Mouse (Mus musculus): ENCODE measurements around the gene Trf. TPM values are rescaled to one million over a fixed set of nuclear protein-coding genes. Genes with fewer than 3 reads are reported as not detected.

Gene Trf
- polyA plus RNA-seq, 1 experiment from 2014 or later, result 14.7 TPM

DNA sequence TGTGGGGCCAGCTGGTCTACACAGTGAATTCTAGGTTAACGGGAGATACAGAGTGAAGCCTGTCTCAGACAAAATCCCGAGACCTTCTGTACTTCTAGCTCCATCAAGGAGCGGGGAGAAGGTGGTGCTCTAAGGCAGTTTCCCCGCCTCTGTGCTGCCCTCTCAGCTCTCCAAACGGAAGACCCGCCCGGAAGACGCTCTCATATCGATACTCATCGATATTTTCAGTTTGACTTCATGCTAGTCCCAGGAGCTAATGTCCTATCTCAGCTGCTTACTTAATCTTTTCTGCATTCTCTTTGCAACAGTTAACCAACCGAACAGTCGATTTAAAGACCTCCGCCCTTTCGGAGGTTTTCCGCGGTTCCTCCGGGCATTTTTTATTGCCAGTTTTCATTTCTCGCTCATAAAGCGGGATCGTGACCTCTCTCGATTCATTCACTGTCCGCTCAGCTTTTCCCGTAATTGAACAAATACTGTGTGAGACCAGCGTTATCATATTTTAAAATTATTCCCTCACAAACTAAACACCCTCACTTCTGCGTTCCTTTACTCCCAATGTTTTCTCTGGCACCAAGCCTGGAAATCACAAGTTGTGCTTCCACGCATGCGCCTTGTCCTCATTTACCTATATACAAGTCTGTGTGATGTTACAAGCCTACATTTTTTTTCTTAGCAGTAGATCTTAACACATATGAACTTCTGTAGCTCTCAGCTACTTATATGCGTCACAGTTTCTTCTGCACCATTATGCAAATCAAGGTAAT, 17.4 kb downstream of the Trf start:
- no peaks in the 10 kb centered on the region for H3K36me3 ChIP-seq
- H3K9ac ChIP-seq, result no peak overlapping the region
- 62% methylated on average over 28 of the region's 28 CpGs for WGBS

DNA sequence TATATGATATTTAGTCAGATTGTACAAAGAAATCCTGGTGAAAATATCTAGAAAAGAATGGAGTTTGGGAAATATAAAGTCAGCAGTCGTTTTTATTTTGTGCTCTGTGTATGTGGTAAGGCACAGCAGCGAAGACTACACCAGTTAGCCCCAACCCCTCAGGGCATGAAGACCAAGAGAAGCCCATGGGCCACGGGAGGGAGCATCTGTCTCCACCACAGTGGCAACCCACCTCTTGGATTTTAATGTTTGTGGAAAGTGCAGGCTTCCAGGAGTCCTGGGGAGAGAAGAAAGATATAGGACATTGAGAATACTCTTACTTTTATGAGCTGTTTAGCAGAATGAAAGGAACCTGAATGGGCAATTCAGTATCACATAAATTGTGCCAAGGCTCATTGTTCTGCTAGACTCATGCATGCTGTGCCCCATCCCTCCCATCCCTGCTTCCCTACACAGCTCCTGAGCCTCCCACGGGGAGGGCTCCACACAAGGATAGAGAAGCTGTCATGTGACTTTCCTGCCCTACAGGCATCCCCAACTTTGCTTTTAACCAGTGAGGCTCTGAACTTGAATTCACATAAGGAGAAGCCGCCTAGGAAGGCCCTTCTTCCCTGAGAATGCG, 21.3 kb downstream of the Trf start:
- Histone ChIP-seq H3K36me3 (no peaks in the 10 kb centered on the region), H3K27ac (no peak overlapping the region), H3K4me1 (no peaks in the 10 kb centered on the region), H3K4me2 (replicated peaks) (no peak overlapping the region), H3K9me3 (no peaks in the 10 kb centered on the region), H3K9ac (no peak overlapping the region), H3K27me3 (no peaks in the 10 kb centered on the region), H3K4me3 (no peak overlapping the region)
- WGBS, result 54% methylated on average over 6 of the region's 6 CpGs
- no peak for ATAC-seq (ENCODE audit: low FRiP score, low read depth)

More for the DNA sequence above, 17.4 kb downstream of the Trf start:
- Histone ChIP-seq H3K4me3 (peak overlapping the region; percentile 36), H3K4me1 (no peaks in the 10 kb centered on the region), H3K4me2 (replicated peaks) (peak overlapping the region; percentile 51), H3K27ac (no peak overlapping the region), H3K9me3 (no peaks in the 10 kb centered on the region), H3K27me3 (no peaks in the 10 kb centered on the region)
- no peak for ATAC-seq (ENCODE audit: low FRiP score, low read depth)

DNA sequence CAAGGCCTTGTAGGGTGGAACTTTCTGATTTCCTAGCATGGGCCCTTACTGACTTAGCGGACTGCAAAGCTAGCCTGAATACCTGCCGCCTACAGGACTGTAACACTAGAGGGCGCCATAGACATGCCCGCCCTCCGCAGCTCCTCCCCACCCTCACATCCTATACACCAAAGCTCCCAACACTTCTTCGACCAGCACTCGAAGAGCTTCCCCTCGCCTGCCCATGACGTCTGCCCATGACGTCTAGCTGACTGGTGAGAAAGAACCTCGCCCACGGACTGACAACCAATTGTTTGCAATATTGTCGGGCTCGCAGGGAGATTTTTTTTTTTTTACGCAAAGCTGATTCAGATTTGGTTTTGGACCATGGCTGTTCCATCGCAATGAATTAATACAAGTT, 22.4 kb downstream of the Trf start:
- H3K9ac ChIP-seq, result no peak overlapping the region
- H3K9me3 ChIP-seq, result no peaks in the 10 kb centered on the region
- H3K4me1 ChIP-seq, result no peaks in the 10 kb centered on the region
- H3K36me3 ChIP-seq, result no peaks in the 10 kb centered on the region
- H3K4me2 ChIP-seq (replicated peaks), result peak overlapping the region; percentile 61
- H3K27ac ChIP-seq, result no peak overlapping the region
- peak; percentile 85 for ATAC-seq (ENCODE audit: low FRiP score, low read depth)
- WGBS, result 10% methylated on average over 16 of the region's 16 CpGs
- no peaks in the 10 kb centered on the region for H3K27me3 ChIP-seq
- peak overlapping the region; percentile 29 for H3K4me3 ChIP-seq

DNA sequence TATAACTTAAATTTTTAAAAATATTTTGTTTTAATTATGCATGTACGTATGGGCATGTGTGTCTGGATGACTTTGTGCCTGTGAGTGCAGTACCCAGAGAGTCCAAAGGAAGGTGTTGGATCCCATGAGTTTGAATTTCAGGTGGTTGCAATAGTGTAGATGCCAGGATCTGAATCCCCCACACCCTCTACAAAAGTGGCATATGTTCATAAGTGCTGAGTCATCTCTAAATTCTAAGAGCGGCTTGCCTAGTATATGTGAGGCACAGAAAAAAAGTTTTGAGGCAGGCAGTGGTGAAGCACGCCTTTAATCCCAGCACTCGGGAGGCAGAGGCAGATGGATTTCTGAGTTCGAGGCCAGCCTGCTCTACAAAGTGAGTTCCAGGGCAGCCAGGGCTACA, 24.5 kb downstream of the Trf start:
- Histone ChIP-seq H3K27ac (no peak overlapping the region), H3K9me3 (no peaks in the 10 kb centered on the region), H3K9ac (no peak overlapping the region), H3K4me3 (no peak overlapping the region), H3K4me1 (0 out of 2 replicates have a peak, but pooled peaks cover 4% of the 10 kb centered on the region), H3K4me2 (replicated peaks) (no peak overlapping the region), H3K36me3 (no peaks in the 10 kb centered on the region), H3K27me3 (no peaks in the 10 kb centered on the region)
- ATAC-seq (ENCODE audit: low FRiP score, low read depth), result no peak
- WGBS, result 90% methylated on average over 5 of the region's 5 CpGs

DNA sequence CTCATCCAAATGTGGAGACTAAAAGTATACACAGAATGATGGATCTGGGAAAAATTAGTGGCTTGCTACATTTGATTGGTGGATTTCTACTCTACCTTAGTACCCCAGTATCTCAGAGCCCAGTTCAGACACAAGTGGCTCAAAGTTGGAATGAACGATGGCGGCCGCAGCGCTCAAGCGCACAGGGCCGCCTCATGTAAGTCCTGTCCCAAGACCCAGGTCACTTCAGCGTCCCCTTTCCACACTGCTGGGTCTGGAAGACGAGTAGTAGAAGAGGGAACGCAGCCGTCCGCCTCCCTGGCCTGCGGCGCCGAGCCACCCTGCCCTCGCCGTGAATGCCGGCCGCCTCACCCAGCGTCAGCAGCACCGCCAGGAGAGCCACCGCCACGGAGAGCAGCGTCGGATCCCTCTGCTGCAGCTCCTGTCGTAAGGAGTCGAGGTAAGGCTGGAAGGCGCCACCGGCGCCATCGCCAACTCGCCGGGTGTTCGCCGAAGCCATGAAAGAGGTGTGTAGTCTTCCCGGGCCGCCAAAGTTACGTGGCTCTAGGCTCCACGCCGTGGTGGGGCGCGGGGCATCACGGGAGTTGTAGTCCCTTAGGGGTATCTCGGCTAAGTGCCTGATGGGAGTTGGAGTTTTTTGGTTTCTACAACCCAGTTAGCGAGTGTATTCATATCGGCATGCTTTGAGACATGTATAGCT, 28.5 kb downstream of the Trf start, which contains the start of gene Srprb:
Gene Srprb (minus strand): TSS at position 577 of the 700 bp plus-strand sequence.
- peak; percentile 99 for ATAC-seq (ENCODE audit: low FRiP score, low read depth)
- Histone ChIP-seq H3K9me3 (no peaks in the 10 kb centered on the region), H3K36me3 (peaks cover 31% of the 10 kb centered on the region), H3K27me3 (no peaks in the 10 kb centered on the region), H3K4me1 (0 out of 2 replicates have a peak, but pooled peaks cover 8% of the 10 kb centered on the region), H3K4me3 (peak within 1 kb of the TSS; percentile 84), H3K4me2 (replicated peaks) (peak within 1 kb of the TSS; percentile 75), H3K27ac (peak within 1 kb of the TSS; percentile 84), H3K9ac (peak within 1 kb of the TSS; percentile 91)
- WGBS, result under 1% methylated on average over 45 of the region's 45 CpGs

DNA sequence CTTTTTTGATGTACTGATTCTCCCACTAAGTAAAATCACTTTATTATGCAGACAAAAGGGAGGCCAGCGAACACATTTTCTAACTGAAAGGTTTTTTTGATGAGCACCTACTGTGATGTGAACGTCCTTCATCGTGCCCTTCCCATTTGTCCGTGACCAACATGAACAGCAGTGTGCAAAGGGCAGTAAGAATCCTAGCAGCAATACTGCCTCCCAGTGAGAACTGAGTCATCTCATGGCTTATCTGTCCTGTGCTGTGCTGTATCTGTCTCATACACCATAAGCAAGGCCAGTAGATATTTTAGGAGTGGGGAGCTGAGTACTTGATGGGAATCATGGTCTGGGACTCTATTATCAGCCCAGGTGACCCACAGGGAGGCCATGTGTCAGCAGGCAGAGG, 41.8 kb downstream of the Trf start:
- no peak overlapping the region for H3K4me2 ChIP-seq (replicated peaks)
- H3K4me1 ChIP-seq, result no peaks in the 10 kb centered on the region
- no peaks in the 10 kb centered on the region for H3K9me3 ChIP-seq
- no peak for ATAC-seq (ENCODE audit: low FRiP score, low read depth)
- H3K27me3 ChIP-seq, result no peaks in the 10 kb centered on the region
- no peak overlapping the region for H3K9ac ChIP-seq
- peaks cover 59% of the 10 kb centered on the region for H3K36me3 ChIP-seq
- WGBS, result 93% methylated on average over 4 of the region's 4 CpGs
- no peak overlapping the region for H3K27ac ChIP-seq
- no peak overlapping the region for H3K4me3 ChIP-seq

DNA sequence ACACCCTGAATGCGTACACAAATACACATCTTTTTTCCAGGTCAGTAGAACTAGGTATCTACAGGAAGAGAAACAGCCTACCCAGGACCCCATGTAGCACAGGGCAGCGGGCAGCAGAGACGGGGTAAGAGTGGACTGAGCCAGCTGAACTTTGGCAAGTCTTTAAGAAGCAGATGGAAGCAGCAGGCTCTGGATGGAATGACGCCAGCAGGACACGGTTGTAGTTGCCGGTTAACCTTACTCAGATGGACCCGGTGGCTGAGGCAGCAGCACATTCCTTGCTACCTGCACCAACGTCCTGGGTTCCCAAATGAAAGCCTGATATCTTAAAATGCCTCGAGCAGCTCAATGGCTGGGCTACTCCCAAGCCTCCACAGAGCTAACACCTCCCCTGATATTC, 43.5 kb downstream of the Trf start:
- H3K9ac ChIP-seq, result no peak overlapping the region; the same call in 1 of the 2 replicates
- no peaks in the 10 kb centered on the region for H3K27me3 ChIP-seq
- no peak for ATAC-seq (ENCODE audit: low FRiP score, low read depth)
- H3K9me3 ChIP-seq, result no peaks in the 10 kb centered on the region
- H3K27ac ChIP-seq, result no peak overlapping the region
- H3K4me2 ChIP-seq (replicated peaks), result no peak overlapping the region
- no peaks in the 10 kb centered on the region for H3K4me1 ChIP-seq
- H3K36me3 ChIP-seq, result peaks cover 42% of the 10 kb centered on the region
- 65% methylated on average over 9 of the region's 9 CpGs for WGBS
- H3K4me3 ChIP-seq, result no peak overlapping the region

DNA sequence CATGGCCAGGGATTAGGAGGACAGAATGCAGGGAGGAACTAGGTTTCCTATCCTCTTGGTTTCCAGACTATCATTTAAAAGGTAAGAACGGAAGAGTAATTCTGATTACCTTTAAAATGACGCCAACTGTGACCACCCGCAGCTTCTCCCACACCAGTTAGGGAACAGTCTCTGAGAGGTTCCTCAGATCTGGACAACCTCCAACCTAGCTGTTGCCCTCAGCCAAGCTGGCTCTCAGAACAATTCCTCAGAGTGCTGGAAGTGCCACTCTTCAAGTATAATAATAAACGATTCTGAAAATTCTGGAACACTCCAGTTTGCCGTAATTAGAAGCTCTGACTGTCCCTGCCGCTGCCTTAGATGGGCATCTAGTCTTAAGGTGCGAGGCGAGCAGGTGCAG, 44.3 kb downstream of the Trf start:
- no peak for ATAC-seq (ENCODE audit: low FRiP score, low read depth)
- 90% methylated on average over 8 of the region's 8 CpGs for WGBS
- no peak overlapping the region for H3K9ac ChIP-seq

DNA sequence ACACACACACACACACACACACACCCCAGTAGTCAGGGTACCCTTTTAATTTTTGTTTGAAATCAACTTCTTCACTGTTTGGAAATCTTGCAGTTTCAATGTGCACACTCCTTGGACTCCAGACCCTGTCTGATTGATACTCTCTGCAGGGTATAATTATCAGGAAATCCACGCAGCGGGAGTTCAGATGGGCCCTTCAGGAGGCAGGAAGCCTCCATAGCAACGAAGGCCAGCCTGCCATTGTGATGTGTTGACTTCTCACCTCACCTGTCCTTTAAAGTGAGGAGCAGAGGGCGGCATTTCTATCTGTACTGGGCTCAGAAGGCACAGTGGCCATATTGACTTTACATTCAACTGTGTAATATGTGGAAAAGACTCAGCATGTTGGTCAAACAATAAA, 45.4 kb downstream of the Trf start:
- Histone ChIP-seq H3K27me3 (no peaks in the 10 kb centered on the region), H3K36me3 (peaks cover 24% of the 10 kb centered on the region), H3K4me2 (replicated peaks) (no peak overlapping the region), H3K4me1 (peaks cover 12% of the 10 kb centered on the region), H3K27ac (no peak overlapping the region), H3K9ac (no peak overlapping the region), H3K4me3 (no peak overlapping the region), H3K9me3 (no peaks in the 10 kb centered on the region)
- no peak for ATAC-seq (ENCODE audit: low FRiP score, low read depth)
- 63% methylated on average over 4 of the region's 4 CpGs for WGBS

More for the DNA sequence above, 44.3 kb downstream of the Trf start:
- H3K36me3 ChIP-seq, result peaks cover 35% of the 10 kb centered on the region
- no peak overlapping the region for H3K27ac ChIP-seq
- H3K4me2 ChIP-seq (replicated peaks), result no peak overlapping the region
- H3K4me1 ChIP-seq, result peaks cover 1% of the 10 kb centered on the region; the same call in 1 of the 2 replicates
- no peaks in the 10 kb centered on the region for H3K27me3 ChIP-seq
- no peaks in the 10 kb centered on the region for H3K9me3 ChIP-seq
- H3K4me3 ChIP-seq, result no peak overlapping the region

DNA sequence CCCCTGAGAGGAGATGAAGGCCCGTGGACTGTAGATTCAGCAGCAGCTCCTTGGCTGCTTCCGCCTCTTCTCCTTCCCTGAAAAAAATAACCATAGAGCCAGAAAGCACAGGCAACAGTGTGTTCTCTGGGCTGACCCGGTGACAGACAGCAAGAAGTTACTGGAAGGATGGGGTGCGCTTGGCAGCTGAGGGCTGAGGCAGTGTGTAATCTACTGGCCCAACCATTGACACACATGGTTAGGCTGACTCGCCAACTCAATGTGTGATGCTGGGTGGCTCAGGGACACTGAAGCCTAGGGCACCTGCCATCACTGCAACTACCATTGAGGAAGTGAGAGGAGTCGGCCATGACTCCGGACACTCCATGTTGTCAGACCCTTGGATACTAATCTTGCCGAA, 48.4 kb downstream of the Trf start:
- no peaks in the 10 kb centered on the region for H3K36me3 ChIP-seq
- peaks cover 12% of the 10 kb centered on the region for H3K4me1 ChIP-seq
- 88% methylated on average over 8 of the region's 8 CpGs for WGBS
- H3K4me3 ChIP-seq, result no peak overlapping the region
- ATAC-seq (ENCODE audit: low FRiP score, low read depth), result no peak
- no peak overlapping the region for H3K27ac ChIP-seq
- H3K9me3 ChIP-seq, result no peaks in the 10 kb centered on the region
- H3K27me3 ChIP-seq, result no peaks in the 10 kb centered on the region
- H3K4me2 ChIP-seq (replicated peaks), result no peak overlapping the region
- H3K9ac ChIP-seq, result no peak overlapping the region

DNA sequence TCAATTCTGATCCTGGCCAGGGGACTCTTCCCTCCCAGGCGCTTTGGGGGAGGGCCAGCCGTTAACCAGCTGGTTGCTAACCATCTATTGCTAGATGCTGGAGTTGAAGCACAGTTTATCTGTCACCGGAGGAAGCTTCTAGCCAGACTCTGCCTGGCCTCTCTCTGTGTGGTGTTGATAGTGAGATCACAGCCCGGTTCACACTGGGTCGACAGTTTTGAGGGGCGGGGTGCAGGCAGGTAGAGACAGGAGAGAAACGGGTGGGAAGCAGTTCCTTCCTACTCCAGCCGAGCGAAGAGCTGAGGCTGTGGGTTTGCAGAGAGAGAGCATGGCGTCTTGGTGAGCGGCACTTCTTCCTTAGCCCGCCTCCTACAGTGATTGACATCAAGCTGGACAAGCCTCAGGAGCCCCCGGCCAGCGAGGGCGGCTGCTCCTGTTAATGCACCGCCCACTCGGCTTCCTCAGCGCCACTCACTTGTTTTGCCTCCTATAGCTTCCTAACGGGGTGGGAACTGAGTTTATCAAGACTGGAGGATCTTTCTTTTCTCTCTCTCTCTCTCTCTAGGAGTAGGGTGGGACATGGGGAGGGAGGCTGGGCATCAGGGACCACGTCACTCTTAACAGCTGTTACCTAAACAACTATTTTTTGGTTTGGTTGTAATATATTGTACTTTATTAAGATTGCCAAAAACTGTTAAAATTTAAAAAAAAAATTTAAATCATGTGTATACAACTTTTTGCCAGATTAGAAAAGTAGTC, 49.3 kb downstream of the Trf start:
- peak overlapping the region; percentile 72 for H3K4me2 ChIP-seq (replicated peaks)
- 2% methylated on average over 20 of the region's 20 CpGs for WGBS
- ATAC-seq (ENCODE audit: low FRiP score, low read depth), result peak; percentile 95
- peak overlapping the region; percentile 70 for H3K9ac ChIP-seq
- no peaks in the 10 kb centered on the region for H3K27me3 ChIP-seq
- peaks cover 12% of the 10 kb centered on the region for H3K4me1 ChIP-seq
- H3K9me3 ChIP-seq, result no peaks in the 10 kb centered on the region
- no peaks in the 10 kb centered on the region for H3K36me3 ChIP-seq
- H3K27ac ChIP-seq, result peak overlapping the region; percentile 52; the same call in 1 of the 2 replicates
- peak overlapping the region; percentile 51 for H3K4me3 ChIP-seq
